Mouse (Mus musculus) stomach, embryonic 15.5 days (tissue): Measurements from ENCODE around the gene Fam151b. TPM values are rescaled to one million over a fixed set of nuclear protein-coding genes. Genes with fewer than 3 reads are reported as not detected.

Source experiments
- ATAC-seq: fragments of 200-750 bp; cut with Nextera tagmentation; 2 replicates; pipeline ENCODE4 v1.8.0; 2017; ENCODE audit warnings: low read depth, moderate number of reproducible peaks, moderate TSS enrichment; ENCODE audit not compliant: insufficient read depth, low FRiP score
- H3K27ac ChIP-seq: fragments of 300-500 bp; sonication (generic); 2 replicates; pipeline ENCODE4 v1.5.1; 2015; ENCODE audit warnings: mild to moderate bottlenecking, inconsistent platforms
- H3K27me3 ChIP-seq: fragments of 300-500 bp; sonication (generic); replicated peaks from 2 replicates; pipeline ENCODE4 v1.6.1; 2015; ENCODE audit warnings: inconsistent platforms
- H3K36me3 ChIP-seq: fragments of 300-500 bp; sonication (generic); 2 replicates; pipeline ENCODE4 v1.6.1; 2015; ENCODE audit warnings: inconsistent platforms
- H3K4me1 ChIP-seq: fragments of 300-500 bp; sonication (generic); 2 replicates; pipeline ENCODE4 v1.6.1; 2015; ENCODE audit warnings: inconsistent platforms
- H3K4me2 ChIP-seq: fragments of 300-500 bp; sonication (generic); 2 replicates; pipeline ENCODE4 v1.6.1; 2015; ENCODE audit warnings: mild to moderate bottlenecking, inconsistent platforms
- H3K4me3 ChIP-seq: fragments of 300-500 bp; sonication (generic); replicated peaks from 2 replicates; pipeline ENCODE4 v1.5.1; 2015; ENCODE audit warnings: inconsistent platforms
- H3K9ac ChIP-seq: fragments of 300-500 bp; sonication (generic); 2 replicates; pipeline ENCODE4 v1.6.1; 2015; ENCODE audit warnings: inconsistent platforms
- H3K9me3 ChIP-seq: fragments of 300-500 bp; sonication (generic); 2 replicates; pipeline ENCODE4 v1.6.1; 2016; ENCODE audit warnings: inconsistent platforms
- WGBS: fragments of 180-500 bp; shearing (Covaris S2); methylation state at CpG from one replicate; pipeline ENCODE4 v1.1.7; 2015; 5-methylcytosine and 5-hydroxymethylcytosine counted together
- polyA plus RNA-seq: library from polyadenylated mRNA; unstranded; fragments of >200 nt; fragmentation: Nextera tagmentation; extraction: Ambion mirVana; gene quantifications from 2 replicates; pipeline ENCODE4 v1.2.1, GENCODE M21; 2015

Fam151b gene
- polyA plus RNA-seq, 1 experiment from 2014 or later, result 0.26 TPM

GRCm38 (mm10) chr13:92403496-92403895, 80.3 kb downstream of the Fam151b start:
- 66% methylated on average over 3 of the region's 3 CpGs for WGBS
- no peak overlapping the region for H3K4me2 ChIP-seq
- ATAC-seq, result no peak

GRCm38 (mm10) chr13:92402063-92402462, 81.8 kb downstream of the Fam151b start:
- Histone ChIP-seq H3K9ac (no peak overlapping the region), H3K4me2 (no peak overlapping the region), H3K36me3 (no peaks in the 10 kb centered on the region), H3K27ac (no peak overlapping the region), H3K9me3 (no peaks in the 10 kb centered on the region), H3K4me1 (no peaks in the 10 kb centered on the region), H3K4me3 (no peak overlapping the region), H3K27me3 (no peaks in the 10 kb centered on the region)
- ATAC-seq, result no peak
- 28% methylated on average over 2 of the region's 2 CpGs for WGBS

More at GRCm38 (mm10) chr13:92403496-92403895, 80.3 kb downstream of the Fam151b start:
- Histone ChIP-seq H3K27ac (no peak overlapping the region), H3K4me3 (no peak overlapping the region), H3K27me3 (no peaks in the 10 kb centered on the region), H3K9me3 (no peaks in the 10 kb centered on the region), H3K9ac (no peak overlapping the region), H3K36me3 (no peaks in the 10 kb centered on the region), H3K4me1 (no peaks in the 10 kb centered on the region)

Other genes with a start within 250 kb of the Fam151b start
- 0.75 and 1.2 TPM in 2 replicates for gene Gm20379, start 178.0 kb downstream of the Fam151b start, polyA plus RNA-seq
- gene Dhfr, start 129.3 kb downstream of the Fam151b start, polyA plus RNA-seq, result 15.1 and 17.0 TPM in 2 replicates
- gene Msh3, start 129.0 kb downstream of the Fam151b start, polyA plus RNA-seq, result 20.4 and 23.6 TPM in 2 replicates
- 0.08 and 0.13 TPM in 2 replicates for gene Ankrd34b, start 58.1 kb downstream of the Fam151b start, polyA plus RNA-seq
- gene Zfyve16, start 46.9 kb upstream of the Fam151b start, polyA plus RNA-seq, result 8.2 and 8.6 TPM in 2 replicates
- not detected in 2 replicates for gene Spz1, start 92.2 kb upstream of the Fam151b start, polyA plus RNA-seq
- 20.4 and 21.9 TPM in 2 replicates for gene Serinc5, start 127.1 kb upstream of the Fam151b start, polyA plus RNA-seq